Mouse (Mus musculus) frontal cortex, adult 2 months (tissue): ENCODE results near the gene Rasal1. TPM values are rescaled to one million over a fixed set of nuclear protein-coding genes. Genes with fewer than 3 reads are reported as not detected.

Experiments
- DNase-seq, 2 experiments: peaks; one replicate each; pipeline ENCODE4 v3.0.0; 2022; ENCODE audit warnings: low spot score in 1 of 2; ENCODE audit errors: extremely low spot score in 1 of 2
- polyA plus RNA-seq: library from polyadenylated mRNA; depleted of rRNA; stranded (reverse); fragments of >200 nt; gene quantifications from 2 replicates; pipeline ENCODE4 v1.2.3, GENCODE M21; 2012; rRNA removed

Rasal1 gene
- polyA plus RNA-seq, 1 experiment = 71.7 TPM

- peak in 1 of 2 experiments; percentile 39 for DNase-seq
Observed at GRCm38 (mm10) chr5:120712721-120713120, 64.1 kb downstream of the Rasal1 start.

- peak in 1 of 2 experiments; percentile 93 for DNase-seq
Observed at GRCm38 (mm10) chr5:120714314-120714713, 65.7 kb downstream of the Rasal1 start.

GRCm38 (mm10) chr5:120717136-120717535, 68.5 kb downstream of the Rasal1 start:
- DNase-seq = no peak

GRCm38 (mm10) chr5:120718600-120719378, 70.2 kb downstream of the Rasal1 start:
- DNase-seq = no peak

- DNase-seq = no peak
Observed at GRCm38 (mm10) chr5:120721005-120721404, 72.4 kb downstream of the Rasal1 start.

- no peak for DNase-seq
Observed at GRCm38 (mm10) chr5:120725811-120726455, 77.3 kb downstream of the Rasal1 start.

Other genes starting within 250 kb of the Rasal1 start
- 0.23 and 0.40 TPM in 2 replicates for gene Lhx5, start 217.1 kb upstream of the Rasal1 start, polyA plus RNA-seq
- 6.9 and 7.1 TPM in 2 replicates for gene Sdsl, start 176.0 kb upstream of the Rasal1 start, polyA plus RNA-seq
- 0.40 TPM in 1 of 2 replicates, not detected in the other for gene Sds, start 172.3 kb upstream of the Rasal1 start, polyA plus RNA-seq
- 38.8 and 42.7 TPM in 2 replicates for gene Plbd2, start 145.2 kb upstream of the Rasal1 start, polyA plus RNA-seq
- gene Slc8b1, start 137.6 kb upstream of the Rasal1 start, polyA plus RNA-seq = 5.9 and 6.4 TPM in 2 replicates
- 37.9 and 39.9 TPM in 2 replicates for gene Tpcn1, start 60.1 kb upstream of the Rasal1 start, polyA plus RNA-seq
- 1.9 and 2.1 TPM in 2 replicates for gene Iqcd, start 59.8 kb upstream of the Rasal1 start, polyA plus RNA-seq
- 34.8 and 36.4 TPM in 2 replicates for gene Rita1, start 36.2 kb upstream of the Rasal1 start, polyA plus RNA-seq
- gene Ddx54, start 36.1 kb upstream of the Rasal1 start, polyA plus RNA-seq = 28.2 and 31.2 TPM in 2 replicates
- 0.10 TPM in 1 of 2 replicates, not detected in the other for gene Cfap73, start 14.6 kb upstream of the Rasal1 start, polyA plus RNA-seq
- 93.3 and 99.3 TPM in 2 replicates for gene Dtx1, start 63.1 kb downstream of the Rasal1 start, polyA plus RNA-seq
- gene Oas2, start 101.0 kb downstream of the Rasal1 start, polyA plus RNA-seq = 0.86 and 0.96 TPM in 2 replicates
- 0.08 and 0.10 TPM in 2 replicates for gene Oas3, start 128.8 kb downstream of the Rasal1 start, polyA plus RNA-seq
- gene Oas1e, start 146.7 kb downstream of the Rasal1 start, polyA plus RNA-seq = not detected in 2 replicates
- 1.2 and 1.6 TPM in 2 replicates for gene Oas1c, start 163.7 kb downstream of the Rasal1 start, polyA plus RNA-seq
- not detected in 2 replicates for gene Oas1f, start 198.6 kb downstream of the Rasal1 start, polyA plus RNA-seq
- gene Oas1h, start 212.6 kb downstream of the Rasal1 start, polyA plus RNA-seq = not detected in 2 replicates
- 0.42 and 0.68 TPM in 2 replicates for gene Oas1g, start 238.8 kb downstream of the Rasal1 start, polyA plus RNA-seq